ENCODE assay signal across 8 mouse cellular contexts in genomic region chr7:46569509-46569908, GRCm38 (mm10).
DNase-seq lines count a peak whose midpoint lies in the region; ATAC-seq and TF ChIP-seq lines count a peak whose summit lies in the region.
"Not testable (repeated sequence)": the region's sequence is repeated elsewhere in the genome, so short reads cannot be mapped to it uniquely, and the experiment has no call there.

No protein-coding gene starts in this region.

- peak; percentile 24 for DNase-seq in 3134 (ENCODE audit: extremely low read depth, insufficient read length, low spot score)
- DNase-seq in T-cell, adult 2 months (ENCODE audit: low spot score), result peak; percentile 30
- peak; percentile 17 for DNase-seq in c-Kit-positive CD71-positive TER-119-negative erythroid progenitor cells, embryonic 14.5 days (ENCODE audit: low read depth)
- peak; percentile 38 for DNase-seq in gastrocnemius, adult 18-20 months (ENCODE audit: low spot score)
- DNase-seq in hindbrain, postnatal 0 days (ENCODE audit: low spot score), result peak; percentile 55
- DNase-seq in left cerebral cortex, postnatal 4 days, result peak; percentile 46
- peak; percentile 83 for DNase-seq in midbrain, embryonic 11.5 days (ENCODE audit: low spot score, missing footprints)
- peak; percentile 33 for DNase-seq in stomach, postnatal 0 days (ENCODE audit: low spot score)

- H3K27me3 ChIP-seq in hindbrain, postnatal 0 days (ENCODE audit: insufficient read depth, low read length); midbrain, embryonic 11.5 days (ENCODE audit: control insufficient read depth, insufficient read depth, low read length); stomach, postnatal 0 days (ENCODE audit: control insufficient read depth, insufficient read depth, low read length): not testable (repeated sequence)

- intact Hi-C loops in left cerebral cortex, postnatal 4 days (cut with DNase I), result not testable (repeated sequence)

- TF ChIP-seq EP300 in stomach, postnatal 0 days (optimal IDR thresholded peaks at IDR 0.05), result not testable (repeated sequence)

- peak; percentile 57 for TF ChIP-seq CTCF in hindbrain, postnatal 0 days (IDR thresholded peaks at IDR 0.05; ENCODE audit: low read depth)
- peak; percentile 73 for TF ChIP-seq CTCF in stomach, postnatal 0 days (IDR thresholded peaks at IDR 0.05; ENCODE audit: low read depth)

- ATAC-seq in hindbrain, postnatal 0 days, result peak; percentile 39; the same call in 1 of the 2 replicates
- ATAC-seq in midbrain, embryonic 11.5 days (ENCODE audit: low FRiP score); stomach, postnatal 0 days (ENCODE audit: low FRiP score, low TSS enrichment): not testable (repeated sequence)

- H3K36me3 ChIP-seq in hindbrain, postnatal 0 days (ENCODE audit: insufficient read depth, low read length), result peaks cover 12% of the 10 kb centered on the region
- not testable (repeated sequence) for H3K36me3 ChIP-seq in midbrain, embryonic 11.5 days (ENCODE audit: control insufficient read depth, insufficient read depth, low read length); stomach, postnatal 0 days (ENCODE audit: control insufficient read depth, insufficient read depth, low read length)

- not testable (repeated sequence) for H3K4me2 ChIP-seq in hindbrain, postnatal 0 days (ENCODE audit: low read depth, low read length); midbrain, embryonic 11.5 days; stomach, postnatal 0 days (replicated peaks; ENCODE audit: low read depth)

- 77% methylated on average over 9 of the region's 9 CpGs for WGBS in hindbrain, postnatal 0 days
- WGBS in midbrain, embryonic 11.5 days, result 69% methylated on average over 9 of the region's 9 CpGs
- 77% methylated on average over 9 of the region's 9 CpGs for WGBS in stomach, postnatal 0 days

- not testable (repeated sequence) for H3K9me3 ChIP-seq in hindbrain, postnatal 0 days (ENCODE audit: low read length); midbrain, embryonic 11.5 days (ENCODE audit: control insufficient read depth, low read length); stomach, postnatal 0 days (ENCODE audit: control insufficient read depth, low read length)

- H3K4me1 ChIP-seq in hindbrain, postnatal 0 days (ENCODE audit: insufficient read depth, low read length), result peaks cover 12% of the 10 kb centered on the region
- H3K4me1 ChIP-seq in midbrain, embryonic 11.5 days (ENCODE audit: control insufficient read depth, insufficient read depth, low read length); stomach, postnatal 0 days (replicated peaks; ENCODE audit: control insufficient read depth, insufficient read depth): not testable (repeated sequence)

- H3K4me3 ChIP-seq in hindbrain, postnatal 0 days (ENCODE audit: low read length); midbrain, embryonic 11.5 days (ENCODE audit: low read depth, low read length); stomach, postnatal 0 days (ENCODE audit: low read depth, low read length): not testable (repeated sequence)

- not testable (repeated sequence) for H3K27ac ChIP-seq in hindbrain, postnatal 0 days; midbrain, embryonic 11.5 days (ENCODE audit: low read depth, low read length); stomach, postnatal 0 days (replicated peaks)

- H3K9ac ChIP-seq in hindbrain, postnatal 0 days (replicated peaks; ENCODE audit: low read length); midbrain, embryonic 11.5 days (ENCODE audit: low read length); stomach, postnatal 0 days (ENCODE audit: low read length): not testable (repeated sequence)

Comparison
In these comparisons a context has a peak if more than half of its experiments do, and no peak if none do; other contexts are left out.
1. DNase-seq: peak in every context shown above with its lines; median percentile 83 in midbrain, embryonic 11.5 days; 55 in hindbrain, postnatal 0 days; 46 in left cerebral cortex, postnatal 4 days; 38 in gastrocnemius, adult 18-20 months; 33 in stomach, postnatal 0 days; 30 in T-cell, adult 2 months; 24 in 3134; 17 in c-Kit-positive CD71-positive TER-119-negative erythroid progenitor cells, embryonic 14.5 days.